7 mouse cellular contexts compared by ENCODE assay signal in the genomic region with DNA sequence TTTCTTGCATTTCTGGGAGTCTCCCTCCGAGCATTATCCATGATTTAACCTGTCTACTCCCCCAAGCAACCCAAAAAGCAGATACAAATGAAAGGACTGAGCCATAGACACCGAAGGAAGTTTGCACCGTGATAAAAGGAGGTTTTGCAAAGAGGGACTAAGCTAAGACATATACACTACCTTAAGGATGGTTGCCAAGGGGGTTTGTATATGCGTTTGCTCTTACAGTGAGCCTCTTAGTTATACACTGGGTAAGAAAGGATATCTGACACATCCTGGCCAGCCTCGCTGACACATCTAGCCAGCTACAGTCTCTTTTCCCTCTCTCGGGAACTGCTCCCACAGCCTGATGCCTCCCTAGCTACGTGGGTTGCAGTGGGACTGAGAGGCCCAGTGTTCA. TPM values are rescaled to one million over a fixed set of nuclear protein-coding genes. Genes with fewer than 3 reads are reported as not detected.
DNase-seq lines count a peak whose midpoint lies in the region; ATAC-seq and TF ChIP-seq lines count a peak whose summit lies in the region.

No protein-coding gene starts in this region.

- H3K36me3 ChIP-seq in kidney, postnatal 0 days (ENCODE audit: insufficient read depth, low read length): 0 out of 2 replicates have a peak, but pooled peaks cover 3% of the 10 kb centered on the region
- H3K36me3 ChIP-seq in embryonic facial prominence, embryonic 10.5 days (replicated peaks): peaks cover 3% of the 10 kb centered on the region; the same call in 1 of the 2 replicates
- no peaks in the 10 kb centered on the region for H3K36me3 ChIP-seq in hindbrain, embryonic 16.5 days (ENCODE audit: control insufficient read depth, insufficient read depth, low read length)
- H3K36me3 ChIP-seq in midbrain, embryonic 16.5 days (ENCODE audit: control insufficient read depth, insufficient read depth, low read length): no peaks in the 10 kb centered on the region

- H3K4me1 ChIP-seq in kidney, postnatal 0 days (replicated peaks; ENCODE audit: insufficient read depth, low read length): peaks cover 8% of the 10 kb centered on the region
- peaks cover 30% of the 10 kb centered on the region for H3K4me1 ChIP-seq in embryonic facial prominence, embryonic 10.5 days
- peaks cover 11% of the 10 kb centered on the region for H3K4me1 ChIP-seq in hindbrain, embryonic 16.5 days (ENCODE audit: control insufficient read depth, insufficient read depth, low read depth, low read length)
- H3K4me1 ChIP-seq in midbrain, embryonic 16.5 days (ENCODE audit: control insufficient read depth, insufficient read depth, low read length): peaks cover 8% of the 10 kb centered on the region; the same call in 1 of the 2 replicates

- DNase-seq in kidney, postnatal 0 days (ENCODE audit: low spot score): no peak
- DNase-seq in kidney, postnatal 25 days: no peak
- no peak for DNase-seq in embryonic facial prominence, embryonic 10.5 days (ENCODE audit: low spot score)
- DNase-seq in testis, postnatal 10 days (ENCODE audit: low spot score): no peak
- no peak for DNase-seq in gastrocnemius, postnatal 25 days

- H3K27me3 ChIP-seq in kidney, postnatal 0 days (ENCODE audit: insufficient read depth, low read length): no peaks in the 10 kb centered on the region
- peaks cover 7% of the 10 kb centered on the region; the same call in 1 of the 2 replicates for H3K27me3 ChIP-seq in embryonic facial prominence, embryonic 10.5 days (replicated peaks; ENCODE audit: low read depth, poor library complexity, severe bottlenecking)
- no peaks in the 10 kb centered on the region; the same call in 1 of the 2 replicates for H3K27me3 ChIP-seq in hindbrain, embryonic 16.5 days (replicated peaks; ENCODE audit: control insufficient read depth, insufficient read depth, low read length)
- H3K27me3 ChIP-seq in midbrain, embryonic 16.5 days (ENCODE audit: control insufficient read depth, insufficient read depth, low read depth, low read length): no peaks in the 10 kb centered on the region

- peak overlapping the region; percentile 82 for H3K4me2 ChIP-seq in kidney, postnatal 0 days (ENCODE audit: low read length)
- H3K4me2 ChIP-seq in hindbrain, embryonic 16.5 days (ENCODE audit: low read length): peak overlapping the region; percentile 55
- 0 out of 2 replicates have a peak overlapping the region, but pooled peaks have one; percentile 50 for H3K4me2 ChIP-seq in midbrain, embryonic 16.5 days (ENCODE audit: low read length)

- no peaks in the 10 kb centered on the region for H3K9me3 ChIP-seq in kidney, postnatal 0 days (replicated peaks; ENCODE audit: low read length)
- no peaks in the 10 kb centered on the region for H3K9me3 ChIP-seq in embryonic facial prominence, embryonic 10.5 days
- H3K9me3 ChIP-seq in hindbrain, embryonic 16.5 days (ENCODE audit: control insufficient read depth, low read length): no peaks in the 10 kb centered on the region
- no peaks in the 10 kb centered on the region for H3K9me3 ChIP-seq in midbrain, embryonic 16.5 days (replicated peaks; ENCODE audit: control insufficient read depth, low read length, poor library complexity, severe bottlenecking)

- peak overlapping the region; percentile 47; the same call in 1 of the 2 replicates for H3K9ac ChIP-seq in kidney, postnatal 0 days (ENCODE audit: low read depth, low read length)
- H3K9ac ChIP-seq in hindbrain, embryonic 16.5 days (ENCODE audit: low read depth, low read length): peak overlapping the region; percentile 59; the same call in 1 of the 2 replicates
- H3K9ac ChIP-seq in midbrain, embryonic 16.5 days (ENCODE audit: low read depth, low read length): no peak overlapping the region

- H3K27ac ChIP-seq in kidney, postnatal 0 days: peak overlapping the region; percentile 66
- peak overlapping the region; percentile 84 for H3K27ac ChIP-seq in embryonic facial prominence, embryonic 10.5 days (replicated peaks)
- 0 out of 2 replicates have a peak overlapping the region, but pooled peaks have one; percentile 24 for H3K27ac ChIP-seq in hindbrain, embryonic 16.5 days (ENCODE audit: low read depth, low read length)
- no peak overlapping the region for H3K27ac ChIP-seq in midbrain, embryonic 16.5 days (ENCODE audit: low read length)

- WGBS in kidney, postnatal 0 days: 53% methylated on average over 7 of the region's 7 CpGs
- 70% methylated on average over 7 of the region's 7 CpGs for WGBS in embryonic facial prominence, embryonic 10.5 days
- 74% methylated on average over 7 of the region's 7 CpGs for WGBS in hindbrain, embryonic 16.5 days
- WGBS in midbrain, embryonic 16.5 days: 68% methylated on average over 7 of the region's 7 CpGs

- ATAC-seq in kidney, postnatal 0 days (replicated peaks; ENCODE audit: low FRiP score, low read depth): no peak
- no peak for ATAC-seq in hindbrain, embryonic 16.5 days
- ATAC-seq in midbrain, embryonic 16.5 days: no peak

- H3K4me3 ChIP-seq in kidney, postnatal 0 days (replicated peaks; ENCODE audit: low read depth, low read length): no peak overlapping the region
- H3K4me3 ChIP-seq in embryonic facial prominence, embryonic 10.5 days: peak overlapping the region; percentile 53
- no peak overlapping the region for H3K4me3 ChIP-seq in hindbrain, embryonic 16.5 days (ENCODE audit: low read length)
- H3K4me3 ChIP-seq in midbrain, embryonic 16.5 days (ENCODE audit: low read depth, low read length): no peak overlapping the region

- no peak for TF ChIP-seq CTCF in kidney, postnatal 0 days (IDR thresholded peaks at IDR 0.05; ENCODE audit: low read depth)

RNA-seq across cellular contexts. Expression of gene AI837181, which starts 9.0 kb away (rescaled TPM):
- 55.7 and 55.8 TPM in 2 replicates for polyA plus RNA-seq in kidney, postnatal 0 days (2015; fragmentation: Nextera tagmentation; extraction: Ambion mirVana)
- 49.5 and 55.0 TPM in 2 replicates for polyA plus RNA-seq in embryonic facial prominence, embryonic 10.5 days (2016; fragmentation: Nextera tagmentation; extraction: Ambion mirVana)
- 38.5 and 72.7 TPM in 2 replicates for polyA plus RNA-seq in hindbrain, embryonic 16.5 days (2015; fragmentation: Nextera tagmentation; extraction: Ambion mirVana)
- polyA plus RNA-seq in midbrain, embryonic 16.5 days (2015; fragmentation: Nextera tagmentation; extraction: Ambion mirVana): 61.8 and 67.9 TPM in 2 replicates
- total RNA-seq in gastrocnemius, postnatal 25 days (2021): 10 to 100 TPM; 32.1 to 33.5 TPM

RNA-seq across cellular contexts. Expression of gene Drap1, which starts 9.2 kb away (rescaled TPM):
- 237 and 246 TPM in 2 replicates for polyA plus RNA-seq in kidney, postnatal 0 days (2015; fragmentation: Nextera tagmentation; extraction: Ambion mirVana)
- polyA plus RNA-seq in embryonic facial prominence, embryonic 10.5 days (2016; fragmentation: Nextera tagmentation; extraction: Ambion mirVana): 222 and 242 TPM in 2 replicates
- polyA plus RNA-seq in hindbrain, embryonic 16.5 days (2015; fragmentation: Nextera tagmentation; extraction: Ambion mirVana): 301 and 318 TPM in 2 replicates
- 288 and 310 TPM in 2 replicates for polyA plus RNA-seq in midbrain, embryonic 16.5 days (2015; fragmentation: Nextera tagmentation; extraction: Ambion mirVana)
- total RNA-seq in gastrocnemius, postnatal 25 days (2021): 100 to 1,000 TPM; 473 to 502 TPM

RNA-seq across cellular contexts. Expression of gene Fosl1, which starts 13.4 kb away (rescaled TPM):
- polyA plus RNA-seq in kidney, postnatal 0 days (2015; fragmentation: Nextera tagmentation; extraction: Ambion mirVana): 0.32 TPM in 1 of 2 replicates, not detected in the other
- not detected in 2 replicates for polyA plus RNA-seq in embryonic facial prominence, embryonic 10.5 days (2016; fragmentation: Nextera tagmentation; extraction: Ambion mirVana)
- polyA plus RNA-seq in hindbrain, embryonic 16.5 days (2015; fragmentation: Nextera tagmentation; extraction: Ambion mirVana): not detected in 2 replicates
- polyA plus RNA-seq in midbrain, embryonic 16.5 days (2015; fragmentation: Nextera tagmentation; extraction: Ambion mirVana): not detected in 2 replicates
- total RNA-seq in gastrocnemius, postnatal 25 days (2021): not detected

RNA-seq across cellular contexts. Expression of gene Ccdc85b, which starts 23.7 kb away (rescaled TPM):
- polyA plus RNA-seq in kidney, postnatal 0 days (2015; fragmentation: Nextera tagmentation; extraction: Ambion mirVana): 12.2 and 15.6 TPM in 2 replicates
- 6.2 and 7.4 TPM in 2 replicates for polyA plus RNA-seq in embryonic facial prominence, embryonic 10.5 days (2016; fragmentation: Nextera tagmentation; extraction: Ambion mirVana)
- 11.4 and 12.4 TPM in 2 replicates for polyA plus RNA-seq in hindbrain, embryonic 16.5 days (2015; fragmentation: Nextera tagmentation; extraction: Ambion mirVana)
- polyA plus RNA-seq in midbrain, embryonic 16.5 days (2015; fragmentation: Nextera tagmentation; extraction: Ambion mirVana): 9.5 and 10.2 TPM in 2 replicates
- total RNA-seq in gastrocnemius, postnatal 25 days (2021): 1 to 10 TPM; 4.5 to 6.6 TPM

RNA-seq across cellular contexts. Expression of gene Fibp, which starts 26.5 kb away (rescaled TPM):
- 141 and 150 TPM in 2 replicates for polyA plus RNA-seq in kidney, postnatal 0 days (2015; fragmentation: Nextera tagmentation; extraction: Ambion mirVana)
- 101 and 109 TPM in 2 replicates for polyA plus RNA-seq in embryonic facial prominence, embryonic 10.5 days (2016; fragmentation: Nextera tagmentation; extraction: Ambion mirVana)
- polyA plus RNA-seq in hindbrain, embryonic 16.5 days (2015; fragmentation: Nextera tagmentation; extraction: Ambion mirVana): 147 and 153 TPM in 2 replicates
- polyA plus RNA-seq in midbrain, embryonic 16.5 days (2015; fragmentation: Nextera tagmentation; extraction: Ambion mirVana): 159 and 178 TPM in 2 replicates
- total RNA-seq in gastrocnemius, postnatal 25 days (2021): 10 to 100 TPM; 36.9 to 38.4 TPM
